Mouse (Mus musculus) cerebellum, adult (tissue): ENCODE measurements around the gene Gm48551.

ENCODE experiments used
- ATAC-seq: cut with Nextera tagmentation; 2 replicates; pipeline ENCODE4 v1.9.2; 2017; ENCODE audit warnings: mild to moderate bottlenecking, moderate library complexity, mixed read lengths; ENCODE audit not compliant: insufficient number of reproducible peaks, low FRiP score, low TSS enrichment

Gm48551 gene

GRCm38 (mm10) chr10:81379809-81380378, 4.4 kb upstream of the Gm48551 start:
- ATAC-seq = no peak

- ATAC-seq = no peak
Measured at GRCm38 (mm10) chr10:81382039-81382438, 2.2 kb upstream of the Gm48551 start.

GRCm38 (mm10) chr10:81384605-81384982, 328 bp downstream of the Gm48551 start:
- ATAC-seq = no peak

DNA sequence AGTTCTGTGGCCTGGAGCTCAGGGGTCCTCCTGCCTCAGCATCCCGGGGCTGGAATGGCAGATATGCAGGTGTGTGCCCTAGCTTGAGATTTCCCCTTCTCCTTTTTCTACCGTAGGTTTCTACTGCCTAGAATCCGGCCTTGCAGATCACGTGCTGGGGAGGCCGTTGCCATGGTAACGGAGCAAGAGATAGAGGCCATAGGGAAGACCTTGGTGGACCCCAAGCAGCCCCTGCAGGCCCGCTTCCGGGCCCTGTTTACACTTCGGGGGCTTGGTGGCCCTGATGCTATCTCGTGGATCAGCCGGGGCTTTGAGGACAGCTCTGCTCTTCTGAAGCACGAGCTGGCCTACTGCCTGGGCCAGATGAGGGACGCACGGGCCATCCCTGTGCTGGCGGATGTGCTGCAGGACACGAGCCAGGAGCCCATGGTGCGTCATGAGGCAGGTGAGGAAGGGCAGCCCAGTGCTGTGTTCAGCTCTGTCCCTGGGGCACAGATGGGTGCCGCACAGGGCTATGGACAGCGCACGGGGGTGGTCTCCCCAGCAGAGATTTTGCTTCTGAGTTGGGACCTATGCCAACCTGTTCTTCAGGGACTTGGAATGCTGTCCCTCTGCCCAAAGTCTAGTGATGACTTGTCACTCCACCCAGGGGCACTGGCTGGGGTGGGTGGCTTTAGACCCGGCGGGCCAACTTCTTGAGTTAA, 1.5 kb downstream of the Gm48551 start:
- no peak for ATAC-seq

- ATAC-seq = no peak
Measured at GRCm38 (mm10) chr10:81387716-81388115, 3.5 kb downstream of the Gm48551 start.

DNA sequence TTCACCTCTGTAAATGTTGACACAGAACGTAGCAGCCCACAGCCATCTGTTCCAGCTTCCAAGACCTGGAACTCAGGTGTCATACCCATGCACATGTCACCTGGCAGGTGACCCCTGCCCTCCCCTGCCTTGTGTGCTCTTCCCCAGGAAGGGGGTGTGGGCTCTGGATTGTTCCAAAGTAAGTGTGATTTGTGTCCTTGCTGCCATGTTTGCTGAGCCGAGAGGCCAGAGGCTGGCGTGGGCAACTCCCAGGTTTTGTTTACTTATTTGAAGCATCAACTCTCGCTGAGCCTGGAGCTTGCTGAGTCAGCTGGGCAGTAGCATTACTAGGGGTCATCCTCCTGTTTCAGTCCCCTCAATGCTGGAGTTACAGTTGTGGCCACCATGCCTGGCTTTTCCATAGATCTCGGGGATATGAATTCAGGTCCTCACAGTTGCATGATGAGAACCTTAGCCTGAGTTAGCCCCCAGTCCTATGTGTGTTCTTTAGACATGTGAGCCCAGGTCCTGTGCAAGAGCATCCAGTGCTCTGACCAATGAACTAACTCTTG, 4.3 kb downstream of the Gm48551 start, which contains the start of gene Gm48552:
TSS of gene Gm48552 (plus strand) at position 501 of the 551 bp plus-strand sequence.
- no peak for ATAC-seq

- ATAC-seq = no peak
Measured at GRCm38 (mm10) chr10:81389373-81389772, 5.1 kb downstream of the Gm48551 start.

GRCm38 (mm10) chr10:81389801-81390677, 5.8 kb downstream of the Gm48551 start:
- no peak for ATAC-seq

GRCm38 (mm10) chr10:81390678-81390965, 6.4 kb downstream of the Gm48551 start:
- no peak for ATAC-seq

DNA sequence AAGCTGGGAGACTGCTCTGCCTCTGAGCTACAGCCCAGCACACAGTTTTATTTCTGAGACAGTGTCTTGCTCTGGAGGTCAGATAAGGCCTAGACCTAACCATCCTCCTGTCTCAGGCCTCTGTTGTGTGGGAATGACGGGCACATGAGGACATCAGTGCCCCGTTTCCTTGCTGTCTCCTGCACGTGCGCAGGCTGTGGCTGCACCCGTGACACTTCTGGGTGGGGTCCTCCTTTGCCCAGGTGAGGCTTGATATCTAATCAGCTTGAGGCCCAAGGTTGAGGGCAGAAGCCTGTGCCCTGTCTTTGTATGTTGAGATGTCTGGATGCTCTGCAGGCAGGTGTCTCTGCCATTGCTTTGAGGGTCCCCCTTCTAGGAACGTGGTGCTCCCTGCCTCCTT, 8.0 kb downstream of the Gm48551 start:
- no peak for ATAC-seq

DNA sequence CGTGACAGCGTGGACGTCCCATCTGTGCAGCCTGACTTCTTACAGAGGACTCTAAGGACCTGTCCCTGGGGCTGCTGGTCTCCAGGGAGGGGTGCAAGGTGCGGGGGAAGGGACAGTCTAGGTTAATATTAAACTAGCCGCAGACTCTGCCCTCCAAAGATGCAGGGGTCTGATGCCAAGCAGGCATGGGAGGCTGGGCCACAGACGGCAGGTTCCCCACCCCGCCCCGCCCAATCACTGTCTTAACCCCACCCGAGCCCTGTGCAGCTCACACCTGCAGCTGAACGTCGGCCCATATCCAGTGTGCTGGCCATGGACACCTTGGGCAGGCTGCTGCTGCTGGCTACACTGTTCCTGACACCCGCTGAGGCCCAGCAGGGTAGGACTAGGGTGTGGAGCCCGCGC, 8.5 kb downstream of the Gm48551 start, which contains the start of gene Smim24:
TSS of gene Smim24 (plus strand) at position 271 of the 405 bp plus-strand sequence.
- ATAC-seq = no peak

GRCm38 (mm10) chr10:81393456-81394063, 9.3 kb downstream of the Gm48551 start:
- no peak for ATAC-seq

- ATAC-seq = no peak
Measured at GRCm38 (mm10) chr10:81395127-81395526, 10.9 kb downstream of the Gm48551 start.

- no peak for ATAC-seq
Measured at GRCm38 (mm10) chr10:81395865-81396264, 11.6 kb downstream of the Gm48551 start.

DNA sequence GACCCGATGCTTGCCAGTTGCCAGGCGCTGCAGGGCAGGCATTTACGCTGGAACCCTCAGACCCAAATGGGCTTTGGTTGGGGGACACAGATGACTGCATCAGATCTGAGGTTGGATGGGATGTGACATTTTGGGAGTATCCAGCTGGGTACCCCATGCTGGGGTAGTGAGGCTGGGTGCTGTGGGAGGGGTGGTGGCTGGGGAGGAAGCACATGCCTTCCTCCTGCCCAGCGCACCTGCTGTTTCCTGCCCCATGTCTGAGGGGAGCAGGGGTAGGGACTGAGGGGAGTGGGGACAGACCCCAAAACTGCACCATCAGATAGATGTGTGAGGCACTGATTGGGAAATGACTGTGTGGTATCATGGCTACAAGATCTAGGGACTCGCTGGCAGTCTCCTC, 12.5 kb downstream of the Gm48551 start:
- ATAC-seq = no peak

DNA sequence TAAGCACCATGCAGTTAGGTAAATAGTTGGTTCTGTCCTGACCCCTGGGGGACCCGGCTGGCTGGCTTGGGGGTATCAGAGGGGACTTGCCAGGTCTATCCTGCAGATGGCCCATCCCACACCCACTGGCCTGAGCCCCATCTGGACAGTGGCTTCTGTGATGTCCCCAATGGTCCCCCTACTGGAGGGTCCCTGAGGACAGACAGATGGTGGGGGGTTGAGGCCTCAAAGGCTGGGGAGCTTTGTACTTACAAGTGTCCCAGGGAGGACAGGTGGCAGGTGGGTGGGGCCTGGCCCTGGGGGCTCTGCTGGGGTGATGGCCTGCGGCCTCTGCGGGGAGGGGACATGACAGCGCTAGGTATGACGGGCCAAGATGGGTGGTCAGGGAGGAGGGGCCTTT, 15.0 kb downstream of the Gm48551 start:
- no peak for ATAC-seq

GRCm38 (mm10) chr10:81399798-81400308, 15.6 kb downstream of the Gm48551 start:
- ATAC-seq = no peak

DNA sequence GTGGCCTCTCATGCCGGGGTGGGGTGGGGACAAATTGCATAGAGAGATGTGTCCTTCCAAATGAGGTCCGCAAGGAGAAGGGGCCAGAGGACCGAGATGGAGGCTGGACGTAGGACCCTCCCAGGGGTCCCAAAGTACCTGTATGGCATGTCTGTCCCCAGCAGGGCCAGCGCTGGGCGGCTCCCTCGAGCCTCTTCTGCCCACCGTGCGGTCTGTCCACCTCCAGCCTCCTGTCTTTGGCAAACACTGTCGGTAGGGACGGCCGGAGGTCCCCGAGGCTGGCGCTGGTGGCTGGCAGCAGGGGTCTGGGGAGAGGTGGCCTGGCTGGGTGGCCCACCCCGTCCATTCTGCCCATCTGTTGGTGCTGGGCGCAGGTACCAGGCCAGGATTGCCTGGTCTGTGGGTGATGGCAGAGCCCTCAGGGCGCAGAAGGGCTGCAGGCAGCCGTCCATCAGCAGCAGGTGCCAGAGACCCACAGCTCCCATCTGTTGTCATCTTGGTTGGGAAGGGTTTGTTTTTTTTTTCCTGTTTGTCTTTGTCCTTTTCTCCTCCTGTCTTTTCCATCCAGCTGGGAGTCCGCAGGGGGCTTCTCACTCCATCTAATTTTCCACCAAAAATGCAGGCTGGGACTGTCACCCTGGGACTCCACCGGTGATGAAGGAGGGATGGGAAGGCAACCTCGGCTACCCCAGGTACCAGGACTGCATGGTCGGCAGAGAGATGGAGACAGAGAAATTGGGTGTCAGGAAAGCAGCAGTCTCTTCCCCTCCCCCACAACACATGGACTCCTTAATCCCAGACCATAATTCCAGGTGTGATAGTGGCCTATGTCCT, 16.3 kb downstream of the Gm48551 start:
- ATAC-seq = peak; percentile 57; the same call in 1 of the 2 replicates

GRCm38 (mm10) chr10:81401205-81401520, 16.9 kb downstream of the Gm48551 start:
- no peak for ATAC-seq
